Mouse (Mus musculus) hindbrain, embryonic 13.5 days (tissue): ENCODE measurements at regions not wholly inside any gene's neighbourhood (a gene's known extent, or its start where the extent isn't known, plus 50 kb on each side); places are given as distances from the start of the nearest gene placed in this dataset.

Source experiments
- ATAC-seq: fragments of 200-750 bp; cut with Nextera tagmentation; 2 replicates; pipeline ENCODE4 v1.8.0; 2017; ENCODE audit warnings: moderate TSS enrichment; ENCODE audit not compliant: low FRiP score
- H3K27ac ChIP-seq: fragments of 300-500 bp; sonication (generic); 2 replicates; pipeline ENCODE4 v1.5.1; 2015; ENCODE audit warnings: inconsistent platforms, mild to moderate bottlenecking, moderate library complexity
- H3K27me3 ChIP-seq: fragments of 300-500 bp; sonication (generic); 2 replicates; pipeline ENCODE4 v1.6.1; 2015; ENCODE audit warnings: mild to moderate bottlenecking, inconsistent platforms
- H3K36me3 ChIP-seq: fragments of 300-500 bp; sonication (generic); 2 replicates; pipeline ENCODE4 v1.6.1; 2015; ENCODE audit warnings: mild to moderate bottlenecking, inconsistent platforms
- H3K4me1 ChIP-seq: fragments of 300-500 bp; sonication (generic); replicated peaks from 2 replicates; pipeline ENCODE4 v1.6.1; 2015; ENCODE audit warnings: inconsistent platforms
- H3K4me2 ChIP-seq: fragments of 300-500 bp; sonication (generic); 2 replicates; pipeline ENCODE4 v1.6.1; 2015; ENCODE audit warnings: inconsistent platforms, mild to moderate bottlenecking, moderate library complexity
- H3K4me3 ChIP-seq: fragments of 300-500 bp; sonication (generic); 2 replicates; pipeline ENCODE4 v1.5.1; 2015; ENCODE audit warnings: mild to moderate bottlenecking, inconsistent platforms
- H3K9ac ChIP-seq: fragments of 300-500 bp; sonication (generic); 2 replicates; pipeline ENCODE4 v1.6.1; 2015; ENCODE audit warnings: mild to moderate bottlenecking, inconsistent platforms
- H3K9me3 ChIP-seq: fragments of 300-500 bp; sonication (generic); 2 replicates; pipeline ENCODE4 v1.6.1; 2016; ENCODE audit warnings: inconsistent platforms
- WGBS: fragments of 180-500 bp; shearing (Covaris S2); methylation state at CpG from one replicate; pipeline ENCODE4 v1.1.7; 2015; 5-methylcytosine and 5-hydroxymethylcytosine counted together

GRCm38 (mm10) chr4:39292348-39292845 lies 157.7 kb upstream of the 1700009N14Rik start:
- no peaks in the 10 kb centered on the region for H3K36me3 ChIP-seq
- no peak overlapping the region for H3K4me2 ChIP-seq
- no peak overlapping the region for H3K4me3 ChIP-seq
- no peaks in the 10 kb centered on the region for H3K4me1 ChIP-seq
- H3K9ac ChIP-seq = no peak overlapping the region
- ATAC-seq = no peak
- H3K27me3 ChIP-seq = no peaks in the 10 kb centered on the region
- H3K27ac ChIP-seq = no peak overlapping the region
- H3K9me3 ChIP-seq = no peaks in the 10 kb centered on the region
- 89% methylated on average over 2 of the region's 2 CpGs for WGBS

- WGBS = 55% methylated on average over 2 of the region's 2 CpGs
Measured at GRCm38 (mm10) chr4:39310131-39310530, 140.0 kb upstream of the 1700009N14Rik start.

DNA sequence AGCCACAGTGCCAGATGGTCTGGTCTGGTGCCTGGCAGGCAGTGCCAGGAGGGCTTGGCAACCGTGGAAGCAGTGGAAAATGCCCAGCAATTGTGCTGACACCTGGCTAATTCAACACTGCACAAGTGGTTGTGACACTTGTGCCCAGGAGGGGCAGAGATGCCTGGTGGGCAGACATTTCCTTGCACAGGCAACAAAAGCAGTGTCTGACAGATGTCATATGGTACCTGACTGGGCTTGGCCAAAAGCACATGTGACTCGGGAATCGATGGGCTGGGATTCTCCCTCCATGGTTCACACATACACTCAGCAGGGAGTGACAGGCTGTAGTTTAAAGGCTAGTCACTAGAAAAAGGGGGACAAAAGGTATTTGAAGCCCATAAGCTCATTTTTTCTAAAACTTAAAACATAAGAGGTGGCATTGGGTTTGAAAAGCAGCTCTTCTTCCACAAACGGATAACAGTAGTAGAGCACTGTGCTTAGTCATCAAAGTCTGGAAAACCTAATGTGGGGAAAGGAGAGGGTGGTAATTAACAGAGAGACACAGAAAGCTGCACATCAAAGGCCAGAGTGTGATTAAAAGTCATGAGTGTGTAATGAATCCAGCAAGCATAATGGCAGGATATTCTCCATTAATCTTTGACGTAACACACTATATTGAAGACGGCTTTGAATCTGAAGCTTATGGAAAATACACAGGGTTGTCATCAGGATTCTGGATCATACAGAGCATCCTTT lies 105.5 kb upstream of the 1700009N14Rik start:
- ATAC-seq = peak; percentile 88
- no peaks in the 10 kb centered on the region for H3K9me3 ChIP-seq
- WGBS = 30% methylated on average over 6 of the region's 6 CpGs
- H3K27ac ChIP-seq = peak overlapping the region; percentile 3
- no peaks in the 10 kb centered on the region for H3K36me3 ChIP-seq
- no peak overlapping the region for H3K4me3 ChIP-seq
- no peak overlapping the region for H3K4me2 ChIP-seq
- no peaks in the 10 kb centered on the region for H3K27me3 ChIP-seq
- peaks cover 10% of the 10 kb centered on the region for H3K4me1 ChIP-seq
- no peak overlapping the region for H3K9ac ChIP-seq

More at GRCm38 (mm10) chr4:39310131-39310530, 140.0 kb upstream of the 1700009N14Rik start:
- H3K36me3 ChIP-seq = no peaks in the 10 kb centered on the region
- no peak overlapping the region for H3K27ac ChIP-seq
- no peak overlapping the region for H3K4me2 ChIP-seq
- no peaks in the 10 kb centered on the region for H3K27me3 ChIP-seq
- ATAC-seq = no peak
- H3K9ac ChIP-seq = no peak overlapping the region
- H3K9me3 ChIP-seq = no peaks in the 10 kb centered on the region
- H3K4me1 ChIP-seq = no peaks in the 10 kb centered on the region
- H3K4me3 ChIP-seq = no peak overlapping the region

DNA sequence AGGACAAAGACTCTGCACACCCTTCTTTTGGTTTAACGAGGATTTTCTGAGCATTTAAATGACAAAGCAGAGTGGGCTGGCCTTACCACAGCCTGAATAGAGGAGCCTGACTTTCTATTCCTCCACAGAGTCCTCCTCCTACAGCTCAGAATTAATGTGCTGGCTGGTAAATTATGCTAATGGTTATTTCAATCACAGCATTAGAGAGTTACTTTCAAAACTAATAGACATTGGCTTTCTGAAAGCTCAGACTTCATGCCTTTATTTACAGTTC lies 105.0 kb upstream of the 1700009N14Rik start:
- Histone ChIP-seq H3K27ac (peak overlapping the region; percentile 3), H3K36me3 (no peaks in the 10 kb centered on the region), H3K4me1 (peaks cover 10% of the 10 kb centered on the region), H3K9ac (no peak overlapping the region), H3K4me3 (no peak overlapping the region), H3K4me2 (no peak overlapping the region), H3K27me3 (no peaks in the 10 kb centered on the region), H3K9me3 (no peaks in the 10 kb centered on the region)
- WGBS = 14% methylated on average over 1 of the region's 1 CpGs
- ATAC-seq = peak; percentile 89

DNA sequence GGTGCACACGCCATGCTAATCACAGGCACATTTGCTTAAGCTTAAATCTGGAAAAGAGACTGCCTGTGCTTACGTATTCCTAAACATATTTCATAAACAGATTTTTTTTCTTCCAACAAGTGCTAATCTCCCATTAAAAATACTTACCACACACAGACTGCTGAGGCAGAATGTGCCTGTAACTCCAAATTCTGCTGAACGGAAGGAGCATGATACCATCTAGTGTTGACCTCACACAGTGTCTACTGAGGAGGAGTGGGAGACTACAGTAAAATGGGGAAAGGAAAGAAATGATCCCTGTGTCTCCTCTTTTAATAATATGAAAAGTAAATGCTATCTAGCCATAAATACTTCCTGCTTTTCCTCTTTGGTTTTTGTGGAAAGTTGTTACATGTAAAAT lies 81.9 kb upstream of the 1700009N14Rik start:
- Histone ChIP-seq H3K4me2 (no peak overlapping the region), H3K9ac (no peak overlapping the region), H3K36me3 (no peaks in the 10 kb centered on the region), H3K4me3 (no peak overlapping the region), H3K4me1 (no peaks in the 10 kb centered on the region), H3K9me3 (no peaks in the 10 kb centered on the region), H3K27me3 (no peaks in the 10 kb centered on the region), H3K27ac (no peak overlapping the region)
- no peak for ATAC-seq
- WGBS = 91% methylated on average over 3 of the region's 3 CpGs

- Histone ChIP-seq H3K9me3 (no peaks in the 10 kb centered on the region), H3K4me2 (no peak overlapping the region), H3K27me3 (no peaks in the 10 kb centered on the region), H3K36me3 (no peaks in the 10 kb centered on the region), H3K9ac (no peak overlapping the region), H3K27ac (no peak overlapping the region), H3K4me3 (no peak overlapping the region), H3K4me1 (no peaks in the 10 kb centered on the region)
- ATAC-seq = no peak
- WGBS = 50% methylated on average over 2 of the region's 2 CpGs
Measured at GRCm38 (mm10) chr4:39380771-39381170, 69.3 kb upstream of the 1700009N14Rik start.

DNA sequence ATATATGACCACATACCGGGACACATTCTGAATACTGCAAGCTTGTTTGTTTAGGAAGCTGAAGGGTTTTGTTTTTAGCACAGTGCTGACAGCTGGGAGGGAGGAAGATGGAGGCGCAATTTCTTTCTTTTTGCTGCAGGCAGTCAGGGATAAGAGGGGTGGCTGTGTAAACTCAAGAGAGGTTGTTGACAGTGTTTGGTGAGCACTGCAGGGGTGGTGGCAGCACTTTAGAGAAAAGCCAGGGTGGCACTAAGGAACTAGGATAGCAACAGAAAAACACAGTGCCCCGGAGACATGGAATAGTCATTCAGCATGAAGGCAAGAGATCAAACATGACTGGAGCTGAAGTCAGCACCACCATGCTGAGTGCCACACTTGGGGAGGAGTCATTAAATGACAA lies 51.9 kb upstream of the 1700009N14Rik start:
- no peak overlapping the region for H3K4me3 ChIP-seq
- no peak for ATAC-seq
- no peak overlapping the region for H3K9ac ChIP-seq
- no peaks in the 10 kb centered on the region; the same call in 1 of the 2 replicates for H3K9me3 ChIP-seq
- no peaks in the 10 kb centered on the region for H3K36me3 ChIP-seq
- no peak overlapping the region for H3K27ac ChIP-seq
- WGBS = 35% methylated on average over 3 of the region's 3 CpGs
- no peak overlapping the region for H3K4me2 ChIP-seq
- H3K4me1 ChIP-seq = no peaks in the 10 kb centered on the region
- H3K27me3 ChIP-seq = no peaks in the 10 kb centered on the region
